Mouse (Mus musculus): ENCODE measurements around the gene Dnajb2.

Dnajb2 gene

DNA sequence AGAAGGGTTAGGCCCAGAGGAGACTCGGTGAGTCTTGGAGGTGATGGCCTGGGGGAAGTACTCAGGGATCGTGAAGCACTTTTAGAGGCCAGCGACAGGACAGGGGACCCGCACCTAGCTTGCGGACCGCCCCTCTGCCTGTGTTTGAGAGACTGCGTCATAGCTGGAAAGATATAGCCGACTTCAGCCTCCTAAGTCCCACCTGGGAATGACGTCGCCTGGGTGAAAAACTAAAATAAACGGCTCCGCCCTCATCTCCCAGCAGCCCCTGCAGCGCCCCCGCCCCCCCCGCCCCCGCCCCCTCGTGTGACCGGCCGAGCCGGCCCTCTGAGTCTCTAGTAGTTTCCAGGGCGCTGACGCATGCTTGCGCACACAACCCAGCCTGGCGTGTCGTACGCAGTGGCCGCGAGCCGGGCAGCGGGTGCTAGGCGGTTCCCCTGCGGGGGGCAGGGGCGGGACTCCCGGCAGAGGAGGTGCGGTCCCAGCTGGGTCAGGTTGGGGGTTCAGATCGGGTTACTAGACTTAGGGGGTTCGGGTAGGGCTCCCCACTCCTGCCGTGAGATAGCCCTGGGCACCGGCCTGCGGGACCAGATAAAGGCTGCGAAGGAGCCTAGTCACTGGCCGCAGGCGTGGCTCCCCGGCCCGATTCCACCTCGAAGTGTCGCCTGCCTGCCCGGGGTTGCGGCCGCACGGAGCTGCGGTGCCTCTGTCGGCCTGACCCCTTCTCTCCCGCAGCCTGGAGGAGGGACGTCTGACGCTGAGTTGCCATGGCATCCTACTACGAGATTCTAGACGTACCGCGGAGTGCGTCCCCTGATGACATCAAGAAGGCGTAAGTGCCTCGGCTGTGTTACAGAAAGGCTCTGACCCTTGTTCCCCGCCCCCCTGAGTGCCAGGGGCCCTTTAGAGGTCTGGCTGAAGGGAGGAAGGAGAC, at the start of gene Dnajb2:
Dnajb2 (plus strand) TSS at position 290 of the 934 bp plus-strand sequence.
- peak; percentile 94 for DNase-seq (ENCODE audit: low spot score)

DNA sequence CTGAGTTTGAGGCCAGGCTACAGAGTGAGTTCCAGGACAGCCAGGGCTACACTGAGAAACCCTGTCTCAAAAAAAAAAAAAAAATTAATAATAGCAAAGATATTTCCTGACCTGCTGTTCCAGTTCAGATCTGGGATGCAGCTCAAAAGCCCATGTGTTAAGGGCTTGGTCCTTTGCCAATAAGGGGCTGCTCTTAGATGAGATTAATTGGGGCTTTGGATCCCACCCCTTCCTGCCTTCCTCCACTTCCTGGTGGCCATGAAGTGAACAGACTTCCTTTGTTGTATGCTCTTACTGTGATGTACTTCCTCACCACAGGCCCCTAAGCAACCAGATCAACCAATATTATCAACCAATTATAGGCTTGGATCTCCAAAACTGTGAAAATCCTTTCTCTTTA, 49.1 kb upstream of the Dnajb2 start:
- DNase-seq (ENCODE audit: low spot score), result no peak

DNA sequence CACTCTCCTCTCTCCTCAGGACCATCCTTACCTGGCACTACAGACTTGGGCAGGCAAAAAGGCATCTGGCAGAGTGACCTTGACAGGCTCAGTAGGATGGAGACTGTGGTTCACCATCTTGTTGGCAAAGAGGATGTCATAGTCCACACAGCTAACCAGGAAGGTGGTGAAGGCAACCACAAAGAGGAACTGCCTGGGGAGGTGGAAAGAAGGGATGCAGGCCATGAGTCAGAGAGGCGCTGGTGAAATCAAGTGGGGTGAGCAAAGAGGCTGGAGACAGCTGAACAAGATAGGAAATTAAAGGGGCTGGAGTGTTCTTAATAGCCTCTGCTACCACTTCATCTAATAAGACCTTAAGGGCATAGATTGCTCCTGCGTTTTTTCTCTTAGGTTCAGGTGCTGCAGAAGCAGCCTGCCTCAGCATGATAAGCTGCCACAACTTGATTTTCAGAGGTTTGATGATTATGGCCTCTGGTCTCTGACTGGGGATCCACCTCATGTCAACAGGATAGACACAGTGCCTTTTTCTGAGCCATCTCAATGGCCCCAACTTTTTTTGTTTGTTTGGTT, 48.2 kb upstream of the Dnajb2 start:
- no peak for DNase-seq (ENCODE audit: low spot score)

DNA sequence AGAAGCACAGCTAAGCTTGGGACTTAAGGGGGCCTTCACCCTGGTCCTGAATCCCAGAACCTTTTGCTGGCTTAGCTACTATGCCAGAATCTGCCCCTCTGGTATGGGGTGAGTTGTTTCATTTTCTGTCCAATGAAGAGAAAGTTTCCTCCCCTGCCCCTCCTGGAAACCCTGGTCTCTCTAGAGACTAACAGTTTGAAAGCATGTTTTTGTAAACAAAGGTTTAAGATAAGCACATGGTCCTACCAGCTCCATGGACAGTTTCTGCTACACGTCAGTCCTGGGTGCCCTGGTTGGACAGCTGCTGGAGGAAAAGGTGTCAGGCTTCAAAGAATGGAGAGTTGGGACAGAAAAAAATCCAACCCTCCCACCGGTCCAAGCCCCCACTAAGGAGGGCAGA, 45.6 kb upstream of the Dnajb2 start:
- no peak for DNase-seq (ENCODE audit: low spot score)

DNA sequence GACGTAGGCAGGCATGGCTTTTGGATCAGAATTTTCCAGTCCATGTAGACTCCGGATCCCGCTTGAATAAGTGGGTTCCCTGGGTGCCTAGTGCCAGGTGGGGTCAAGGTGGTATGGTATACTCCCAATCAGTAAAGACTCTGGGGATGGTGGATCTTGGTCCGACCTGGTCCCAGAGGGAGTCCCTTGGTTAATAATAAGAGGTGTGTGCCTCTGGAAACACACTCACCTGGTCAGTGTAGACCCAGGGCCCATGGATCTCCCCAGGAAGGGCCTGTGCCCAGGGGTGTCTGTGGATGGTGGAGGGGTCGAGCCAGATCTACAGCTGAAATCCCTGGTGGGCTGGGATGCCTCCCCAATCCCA, 45.0 kb upstream of the Dnajb2 start:
- DNase-seq (ENCODE audit: low spot score), result no peak

DNA sequence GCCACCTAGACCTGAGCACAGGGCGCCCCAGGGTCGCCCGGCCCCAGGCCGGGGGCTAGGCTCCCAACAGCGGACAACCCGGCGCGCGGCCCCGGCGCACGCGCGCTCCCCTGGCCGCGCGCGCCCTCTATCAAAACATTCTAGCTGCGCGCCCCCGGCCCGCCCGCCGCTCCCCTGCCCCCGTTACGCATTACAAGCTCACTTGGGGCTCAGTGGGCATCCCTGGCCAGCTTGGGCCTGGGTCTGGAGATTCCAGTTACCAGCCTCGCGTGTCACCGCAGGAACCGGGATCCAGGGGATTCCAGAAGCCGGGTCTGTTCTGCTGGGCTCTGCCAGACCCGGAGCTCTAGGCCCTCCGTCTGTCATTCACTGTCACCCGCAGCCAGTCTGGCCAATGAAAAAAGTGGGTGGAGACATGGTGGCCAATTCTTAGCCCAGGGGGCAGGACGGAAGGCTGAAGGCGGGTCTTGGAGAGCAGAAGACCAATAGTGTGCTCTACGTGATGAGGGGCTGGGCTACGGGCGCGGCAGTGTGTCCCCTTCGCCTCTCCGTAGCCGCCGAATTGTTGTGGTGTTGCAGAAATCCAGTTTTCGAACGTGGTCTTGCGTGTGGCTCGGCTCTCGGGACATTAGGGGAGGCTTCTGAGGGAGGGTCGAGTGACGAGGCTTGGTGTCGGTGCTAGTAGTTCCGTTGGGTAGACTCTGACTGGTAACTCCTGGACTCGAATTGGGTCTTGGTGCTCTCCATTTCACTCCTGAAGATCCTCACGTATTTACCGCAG, 44.4 kb upstream of the Dnajb2 start, which contains the start of the genes Ankzf1 and Atg9a:
Ankzf1 (plus strand) TSS at position 530 of the 781 bp plus-strand sequence.
Atg9a (minus strand) TSS at position 575 of the 781 bp plus-strand sequence.
- DNase-seq (ENCODE audit: low spot score), result peak; percentile 99

DNA sequence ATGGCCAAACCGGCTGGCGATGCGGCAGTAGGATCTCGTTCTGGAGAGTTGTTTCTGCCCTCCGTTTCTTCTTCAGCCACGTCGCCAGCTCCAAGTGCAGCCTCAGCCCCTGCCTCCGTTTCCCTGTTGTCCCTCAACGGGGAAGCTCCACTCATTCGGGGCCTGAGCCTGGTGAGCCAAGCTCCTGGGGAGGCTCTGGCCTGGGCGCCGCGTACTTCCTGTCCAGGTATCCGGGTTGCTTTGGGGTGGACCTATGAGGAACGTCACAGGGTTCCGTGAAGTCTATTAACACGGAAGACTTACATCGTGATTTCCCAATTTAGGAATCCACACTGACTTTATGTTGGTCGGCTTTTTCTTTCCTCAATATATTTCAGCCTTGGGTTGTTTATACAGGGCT, 43.8 kb upstream of the Dnajb2 start:
- peak; percentile 61 for DNase-seq (ENCODE audit: low spot score)

DNA sequence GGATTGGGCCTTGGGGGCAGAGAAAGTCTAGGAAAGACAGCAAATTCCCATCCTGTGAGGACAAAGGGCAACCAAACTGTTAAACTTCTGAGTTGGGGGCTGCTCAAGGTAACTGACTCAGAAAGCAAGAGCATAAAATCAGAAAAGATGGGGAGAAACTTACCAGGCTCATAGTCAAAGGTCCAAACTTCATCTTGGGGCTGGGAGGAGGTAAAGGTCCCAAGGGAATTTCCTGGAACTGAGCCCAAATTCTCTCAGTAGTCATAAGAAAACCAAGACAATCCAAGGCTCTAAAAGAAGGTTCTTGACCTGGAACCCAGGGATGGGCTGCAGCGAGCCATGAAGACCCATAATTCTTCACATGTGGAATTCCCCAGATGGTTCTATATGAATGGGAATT, 35.0 kb upstream of the Dnajb2 start:
- no peak for DNase-seq (ENCODE audit: low spot score)

DNA sequence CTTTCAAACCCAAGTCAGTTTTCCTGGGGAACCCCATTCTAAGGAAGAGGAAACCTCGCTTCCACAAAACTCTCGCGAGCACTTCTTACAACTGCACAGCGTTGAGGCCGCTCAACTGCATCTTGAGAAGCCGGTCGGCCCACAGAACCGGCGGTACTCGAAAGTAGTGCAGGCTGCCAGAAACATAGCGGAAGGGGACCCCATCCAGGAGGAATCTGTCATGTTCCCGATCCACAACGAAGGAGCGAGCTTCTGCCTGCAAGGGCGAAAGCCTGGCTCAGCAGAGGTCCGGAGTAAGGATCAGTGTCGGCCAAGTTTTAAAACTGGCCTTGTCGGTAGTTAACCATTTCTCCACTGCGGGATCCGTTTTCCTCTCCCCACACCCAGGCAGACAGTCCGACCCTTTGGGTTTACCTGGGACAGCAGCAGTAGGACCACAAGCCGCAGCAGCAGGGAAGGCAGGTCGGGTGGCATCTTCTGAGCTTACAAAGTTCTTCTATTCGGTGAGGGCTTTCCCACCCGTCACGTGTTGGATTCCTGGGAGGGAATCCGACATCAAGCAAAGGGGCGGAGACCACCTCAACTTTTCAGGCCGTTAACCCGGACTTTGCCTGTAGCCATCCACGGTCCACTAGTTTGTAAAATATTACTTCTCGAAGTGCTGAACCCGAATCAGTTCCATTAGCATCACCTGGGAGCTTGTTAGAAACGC, 27.1 kb upstream of the Dnajb2 start:
- DNase-seq (ENCODE audit: low spot score), result peak; percentile 38

DNA sequence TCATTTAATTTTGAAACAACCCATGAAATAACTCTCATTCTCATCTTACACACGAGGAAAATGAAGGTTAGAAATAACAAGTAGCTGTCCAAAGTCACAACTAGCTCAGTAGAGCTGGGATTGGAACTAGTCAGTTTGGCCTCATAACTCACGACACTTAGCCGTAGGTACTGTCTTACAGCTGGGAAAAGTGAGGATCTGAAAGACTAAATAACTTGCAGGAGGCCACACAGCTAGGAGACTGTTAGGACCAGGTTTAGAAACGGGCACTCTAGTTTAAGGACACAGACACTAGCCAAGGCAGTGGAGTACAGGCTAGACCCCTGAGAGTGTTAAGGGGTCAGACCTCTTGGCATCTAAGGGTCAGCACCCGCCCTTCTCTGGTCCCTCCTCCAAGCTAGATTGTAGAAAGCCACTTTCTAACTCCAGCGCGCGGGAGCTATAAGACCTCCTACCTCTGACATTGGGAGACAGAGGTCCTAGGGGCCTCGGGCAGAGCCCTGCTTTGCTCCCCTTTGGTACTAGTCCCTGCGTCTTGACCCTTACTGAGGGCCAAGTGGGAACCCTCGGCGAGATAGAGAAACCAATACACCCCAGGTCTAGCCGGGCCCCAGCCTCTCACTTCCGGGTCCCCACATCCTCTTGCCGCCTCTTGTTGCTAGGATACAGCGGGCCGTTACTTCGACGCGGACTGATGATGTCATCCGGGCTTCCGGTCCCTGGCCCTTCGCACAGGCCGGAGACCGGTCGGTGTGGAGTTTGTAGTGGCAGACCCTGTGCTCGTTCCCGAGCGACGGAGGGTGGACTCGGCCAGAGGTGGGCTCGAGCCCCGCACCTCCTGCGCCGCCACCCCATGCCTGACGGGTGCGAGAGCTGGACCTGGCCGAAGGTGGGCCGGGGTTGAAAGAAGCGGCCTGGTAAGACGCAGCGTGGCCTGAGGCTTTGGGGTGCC, 25.8 kb upstream of the Dnajb2 start, which contains the start of the genes Glb1l and Stk16:
Glb1l (minus strand) TSS at position 678 of the 952 bp plus-strand sequence.
Stk16 (plus strand) TSS at position 703 of the 952 bp plus-strand sequence.
- peak; percentile 94 for DNase-seq (ENCODE audit: low spot score)

DNA sequence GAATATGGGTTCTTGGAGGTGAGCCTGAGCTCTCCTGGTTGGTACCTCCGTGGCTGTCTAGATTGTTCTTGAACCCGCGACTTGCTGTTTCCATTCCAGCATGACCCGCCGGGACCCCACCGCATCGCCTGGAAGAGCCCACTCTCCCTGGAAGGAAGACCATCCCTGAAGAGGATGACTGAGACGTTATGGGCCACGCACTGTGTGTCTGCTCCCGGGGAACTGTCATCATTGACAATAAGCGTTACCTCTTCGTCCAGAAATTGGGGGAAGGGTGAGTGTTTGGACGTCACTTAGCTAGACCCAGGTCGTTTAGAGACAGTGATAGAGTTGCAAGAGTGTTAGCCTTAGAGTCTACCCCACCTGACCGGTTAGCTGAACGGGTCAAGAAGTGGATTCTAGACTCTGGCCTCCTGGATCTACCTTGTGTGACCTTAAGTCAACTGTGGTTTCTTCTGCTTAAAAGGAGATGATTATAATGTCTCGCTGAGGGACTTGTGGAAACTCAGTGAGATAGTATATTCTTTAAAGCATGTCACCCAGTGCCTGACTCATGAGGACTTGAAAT, 25.0 kb upstream of the Dnajb2 start:
- DNase-seq (ENCODE audit: low spot score), result no peak

DNA sequence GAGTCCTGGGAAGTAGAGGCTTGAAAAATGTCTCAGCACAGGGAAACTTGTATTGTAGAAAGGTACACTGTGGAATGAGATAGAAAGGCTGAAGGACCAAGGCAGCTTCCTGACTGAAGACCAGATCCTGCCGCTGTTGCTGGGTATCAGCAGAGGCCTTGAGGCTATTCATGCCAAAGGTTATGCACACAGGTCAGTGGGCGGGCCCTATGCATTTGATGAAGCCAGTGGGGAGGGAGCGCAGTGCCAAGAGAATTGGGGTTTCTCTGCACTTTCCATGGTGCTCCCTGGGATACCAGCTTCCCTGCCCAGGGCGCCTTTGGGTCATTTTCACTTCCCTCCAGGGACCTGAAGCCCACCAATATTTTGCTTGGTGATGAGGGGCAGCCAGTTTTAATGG, 23.7 kb upstream of the Dnajb2 start:
- DNase-seq (ENCODE audit: low spot score), result no peak

DNA sequence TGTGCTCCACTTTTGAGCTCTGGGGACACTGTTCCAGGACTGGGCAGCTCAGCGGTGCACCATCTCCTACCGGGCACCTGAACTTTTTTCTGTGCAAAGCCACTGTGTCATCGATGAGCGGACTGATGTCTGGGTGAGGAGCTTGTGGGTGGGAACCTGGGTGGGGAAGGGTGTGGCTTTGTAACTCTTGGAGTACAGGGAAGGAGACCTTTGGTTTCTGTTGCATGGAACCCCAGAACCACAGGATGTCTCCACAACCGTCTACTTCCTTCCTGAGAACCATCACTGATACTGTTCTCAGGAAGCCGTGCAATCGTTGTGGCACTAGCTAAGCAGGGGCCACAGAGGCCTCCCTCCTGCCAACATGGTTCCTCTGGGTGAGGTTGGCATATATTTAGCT, 23.1 kb upstream of the Dnajb2 start:
- no peak for DNase-seq (ENCODE audit: low spot score)

DNA sequence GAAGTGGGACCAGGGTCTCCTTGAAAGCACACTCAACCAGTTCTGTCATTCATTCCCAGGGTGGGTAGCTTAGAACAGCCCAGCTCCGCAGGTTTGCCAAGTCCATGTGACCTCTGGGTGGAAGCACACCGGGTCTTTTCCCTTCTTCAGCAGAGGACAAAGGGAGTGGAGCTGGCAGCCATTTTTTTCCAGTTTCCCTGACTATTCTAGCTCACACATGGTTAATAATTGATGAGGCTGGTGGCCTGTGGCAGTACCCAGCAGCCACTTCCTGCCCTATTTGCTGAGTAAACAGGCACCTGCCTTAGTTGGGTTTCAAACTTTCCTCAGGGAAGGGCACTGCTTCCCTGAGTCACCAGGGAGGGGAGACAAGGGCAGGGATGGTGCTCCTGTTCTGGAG, 21.8 kb upstream of the Dnajb2 start:
- no peak for DNase-seq (ENCODE audit: low spot score)

DNA sequence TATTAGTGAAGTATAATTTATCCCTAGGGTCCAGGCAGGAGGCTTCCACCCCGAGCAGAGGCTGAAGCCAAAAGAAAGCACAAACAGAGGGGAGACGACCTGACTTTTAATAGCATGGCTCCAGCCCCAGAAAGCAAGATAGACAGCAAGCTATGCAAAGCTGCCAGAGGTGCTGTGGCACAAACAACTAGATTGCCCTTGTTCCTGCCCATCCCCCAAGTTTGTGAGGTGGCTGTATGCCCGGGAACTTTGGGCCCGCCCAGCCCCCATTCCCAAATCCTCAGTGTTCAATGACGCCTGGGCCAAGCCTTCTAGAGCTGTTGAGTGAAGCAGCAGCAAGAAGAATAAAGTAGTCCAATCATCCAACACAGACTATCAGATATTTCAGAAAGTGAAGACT, 21.3 kb upstream of the Dnajb2 start:
- DNase-seq (ENCODE audit: low spot score), result no peak

DNA sequence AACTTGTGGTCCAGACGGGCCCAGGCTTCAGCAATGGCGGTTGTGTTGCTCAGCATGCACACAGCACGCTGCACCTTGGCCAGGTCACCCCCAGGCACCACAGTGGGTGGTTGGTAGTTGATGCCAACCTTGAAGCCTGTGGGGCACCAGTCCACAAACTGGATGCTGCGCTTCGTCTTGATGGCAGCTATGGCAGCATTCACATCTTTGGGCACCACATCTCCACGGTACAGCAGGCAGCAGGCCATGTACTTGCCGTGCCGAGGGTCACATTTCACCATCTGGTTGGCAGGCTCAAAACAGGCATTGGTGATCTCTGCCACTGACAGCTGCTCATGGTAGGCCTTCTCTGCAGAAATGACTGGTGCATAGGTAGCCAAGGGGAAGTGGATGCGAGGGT, 20.4 kb upstream of the Dnajb2 start:
- no peak for DNase-seq (ENCODE audit: low spot score)

DNA sequence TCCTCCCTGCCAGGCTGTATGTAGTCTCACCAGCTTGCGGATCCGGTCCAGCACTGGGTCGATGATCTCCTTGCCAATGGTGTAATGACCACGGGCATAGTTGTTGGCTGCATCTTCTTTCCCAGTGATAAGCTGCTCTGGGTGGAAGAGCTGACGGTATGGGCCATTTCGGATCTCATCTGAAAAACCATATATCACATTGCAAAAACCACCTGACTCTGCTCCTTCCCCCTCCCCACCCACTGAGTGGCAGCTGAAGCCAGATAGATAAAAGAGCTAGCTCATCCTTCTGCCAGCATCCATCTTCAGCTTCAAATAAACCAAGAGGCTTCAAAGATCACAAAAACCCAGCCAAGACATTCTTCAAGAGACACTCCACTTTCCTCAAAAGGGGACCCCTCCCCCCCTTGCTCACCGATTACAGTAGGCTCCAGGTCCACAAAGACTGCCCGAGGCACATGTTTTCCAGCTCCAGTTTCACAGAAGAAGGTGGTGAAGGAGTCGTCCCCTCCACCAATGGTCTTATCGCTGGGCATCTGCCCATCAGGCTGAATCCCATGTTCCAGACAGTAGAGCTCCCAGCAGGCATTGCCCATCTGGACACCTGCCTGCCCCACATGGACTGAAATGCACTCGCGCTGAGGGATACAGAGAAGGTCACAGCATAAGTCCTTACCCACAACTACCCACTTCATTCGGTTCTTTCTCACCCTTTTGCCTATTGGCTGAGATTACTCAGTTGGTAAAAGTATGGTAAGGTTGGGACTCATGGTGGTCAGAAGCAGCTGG, 19.2 kb upstream of the Dnajb2 start:
- DNase-seq (ENCODE audit: low spot score), result no peak

DNA sequence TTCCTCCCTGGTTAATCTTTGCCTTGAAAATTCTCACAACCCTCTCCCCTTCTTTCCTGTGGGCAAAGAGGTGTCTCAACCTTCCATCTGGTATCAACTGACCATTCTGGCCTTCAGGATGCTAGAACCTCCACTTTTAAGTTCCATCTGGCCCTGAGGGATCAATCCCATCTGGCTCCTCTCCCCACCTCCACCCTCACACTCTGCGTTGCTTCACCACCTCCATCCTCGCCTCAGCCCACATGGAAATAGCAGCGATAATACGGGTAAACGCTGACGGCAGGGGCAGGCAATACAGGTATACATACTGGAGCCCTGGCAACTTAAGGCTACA, 18.3 kb upstream of the Dnajb2 start:
- no peak for DNase-seq (ENCODE audit: low spot score)

DNA sequence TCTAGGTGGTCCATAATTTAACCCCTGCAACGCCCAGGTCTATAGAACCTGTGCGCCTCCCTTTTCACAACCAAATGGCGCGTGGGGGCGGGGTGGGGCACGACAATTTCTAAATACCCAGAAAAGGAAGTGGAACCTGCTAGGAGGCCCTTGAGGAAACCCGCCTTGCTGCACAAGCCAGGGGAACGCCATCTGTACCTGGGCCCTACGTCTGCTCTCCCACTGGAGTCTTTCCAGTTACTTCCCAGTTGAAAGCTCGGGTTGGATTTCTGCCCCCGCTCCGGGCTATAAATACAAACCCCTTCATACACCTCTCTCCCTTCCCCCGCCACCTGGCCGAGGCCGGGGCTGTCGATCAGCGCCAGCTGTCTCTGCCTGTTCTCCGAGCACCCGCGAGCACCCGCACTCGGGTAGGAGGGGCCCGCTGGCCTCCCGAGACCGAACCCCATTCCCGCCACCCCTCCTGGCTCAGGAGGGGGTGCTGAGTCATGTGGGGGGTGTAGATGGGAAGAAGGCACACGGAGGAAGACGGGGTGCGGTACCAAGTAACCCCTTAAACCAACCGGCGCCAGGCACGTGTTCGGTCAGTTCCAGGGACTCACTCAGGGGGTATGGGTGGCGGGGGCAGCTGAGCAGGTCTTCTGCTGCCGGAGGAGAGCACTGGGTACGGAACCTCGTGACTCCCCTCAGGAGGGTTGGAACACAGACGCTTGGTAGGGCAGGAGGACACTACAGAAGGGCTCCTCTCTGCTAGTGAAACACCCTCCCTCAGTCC, 17.8 kb upstream of the Dnajb2 start:
- no peak for DNase-seq (ENCODE audit: low spot score)

All from yolk sac, embryonic 10.5 days (tissue).